Mouse (Mus musculus) erythroid progenitor cell, adult 5-6 weeks (primary cell): Measurements from ENCODE around the gene Ackr2. TPM values are rescaled to one million over a fixed set of nuclear protein-coding genes. Genes with fewer than 3 reads are reported as not detected.

ENCODE experiments used
- ATAC-seq: replicated peaks from 2 replicates; pipeline ENCODE4 v1.8.0; 2016; ENCODE audit warnings: moderate number of reproducible peaks, mild to moderate bottlenecking, moderate TSS enrichment, inconsistent platforms; ENCODE audit not compliant: poor library complexity, low FRiP score, severe bottlenecking
- total RNA-seq, 2 experiments: library from RNA; stranded (forward) in 1 of 2; stranded (reverse) in 1 of 2; fragments of 150-400 nt in 1 of 2; fragments of 186-747, 209-891 nt in 1 of 2; gene quantifications; 2 replicates each; pipeline versions ENCODE4 v1.2.3 to v1.2.4; 2015 to 2017; ENCODE audit warnings: low replicate concordance in 2 of 2

The Ackr2 gene
- not detected in 2 replicates for total RNA-seq (2015; ENCODE audit: low replicate concordance)
- not detected in 2 replicates for total RNA-seq (2017; ENCODE audit: low replicate concordance)

DNA sequence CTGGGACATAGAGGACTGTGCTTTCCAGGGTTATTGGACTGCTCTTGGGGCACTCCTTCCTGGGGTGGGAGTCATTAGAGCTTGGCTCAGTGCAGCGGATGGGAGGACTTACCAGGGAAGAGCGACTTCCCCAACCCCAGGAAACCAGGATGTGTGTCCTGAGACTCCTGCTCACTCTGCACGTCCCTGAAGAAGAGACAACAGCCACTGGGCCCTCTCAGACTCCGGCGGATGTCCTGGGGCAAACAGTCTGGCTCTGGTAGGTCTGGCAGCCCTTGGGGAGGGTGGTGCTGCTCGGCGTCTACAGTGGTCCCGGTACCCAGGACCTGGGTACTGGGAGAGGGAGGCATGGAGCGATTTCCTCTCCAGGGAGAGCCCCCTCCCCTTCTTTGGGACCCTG lies at the start of gene Ackr2:
Ackr2 (plus strand) TSS at position 111 of the 400 bp plus-strand sequence.
- no peak for ATAC-seq

GRCm38 (mm10) chr9:121854246-121854645 lies 43.9 kb upstream of the Ackr2 start:
- ATAC-seq, result no peak

DNA sequence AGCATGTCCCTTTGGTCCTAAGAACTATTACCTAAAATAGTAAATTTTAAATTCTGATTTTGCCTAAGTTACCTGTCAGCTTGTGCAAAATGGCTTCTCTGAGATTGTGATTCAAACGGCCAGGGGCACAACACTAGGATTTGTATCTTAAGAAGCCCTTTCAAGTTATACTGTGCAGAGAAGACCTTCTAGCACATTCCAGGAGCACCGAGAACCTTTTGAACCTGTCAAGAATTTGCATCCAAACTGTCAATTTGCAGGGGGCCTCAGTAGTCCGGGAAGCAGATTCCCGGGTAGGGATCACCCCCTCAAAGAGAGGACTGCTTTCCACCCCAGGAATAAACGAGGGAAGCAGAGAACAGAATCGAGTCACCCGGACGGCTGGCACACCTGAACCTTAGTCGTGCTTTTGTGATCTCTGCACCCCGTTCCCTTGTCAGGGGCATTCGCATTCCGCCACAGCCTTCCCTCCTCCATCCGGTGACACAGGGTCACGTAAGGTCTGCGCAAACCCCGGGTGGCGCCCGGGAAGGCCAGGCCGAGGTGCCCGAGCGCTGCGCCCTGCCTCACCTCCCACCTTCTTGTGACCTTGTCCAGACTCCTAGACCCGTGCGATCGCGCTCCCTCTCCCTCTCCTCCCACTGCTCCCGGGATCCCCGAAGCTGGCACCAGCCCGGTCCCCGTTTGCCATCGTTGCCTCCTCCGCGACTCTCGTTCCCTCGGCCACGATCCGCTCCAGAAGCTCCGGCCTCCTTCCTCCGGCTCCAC lies 41.3 kb upstream of the Ackr2 start:
- peak; percentile 50 for ATAC-seq

DNA sequence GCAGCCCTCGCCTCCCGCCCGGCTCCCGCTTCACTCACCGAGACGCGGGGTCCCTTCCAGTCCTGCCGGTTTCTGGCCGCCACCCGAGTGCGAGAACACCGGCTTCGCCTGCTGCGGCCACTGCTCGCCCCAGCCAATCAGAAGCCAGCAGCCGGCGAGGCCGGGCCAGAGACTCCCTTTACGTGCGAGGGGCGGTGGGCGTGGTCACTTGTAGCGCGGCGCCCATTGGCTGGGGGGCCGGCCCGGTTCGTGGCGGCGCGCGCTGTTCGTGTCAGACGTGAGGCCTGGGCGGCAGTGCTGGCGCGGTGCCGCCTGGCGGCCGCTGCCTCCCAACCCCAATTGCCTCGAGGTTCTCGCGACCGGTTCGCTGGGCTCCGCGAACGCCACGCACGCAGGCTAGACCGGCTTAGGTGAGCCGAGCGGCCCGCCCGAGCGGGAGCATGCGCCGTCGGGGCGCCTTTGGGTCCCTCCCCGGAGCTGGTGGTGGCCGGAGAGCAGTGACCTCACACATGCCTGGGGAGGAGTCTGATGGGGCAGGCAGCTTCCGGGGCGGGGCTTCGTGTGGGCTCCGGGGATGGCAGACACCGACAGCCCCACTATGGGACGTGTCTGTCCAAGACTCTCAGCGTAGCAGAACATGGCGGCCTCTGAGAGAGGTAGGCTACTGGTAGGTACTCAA lies 40.5 kb upstream of the Ackr2 start:
- peak; percentile 92 for ATAC-seq

GRCm38 (mm10) chr9:121858153-121858488 lies 40.0 kb upstream of the Ackr2 start, which contains the start of gene Higd1a:
Gene Higd1a (minus strand): TSS chr9:121858362.
- peak; percentile 28; the same call in 1 of the 2 replicates for ATAC-seq

DNA sequence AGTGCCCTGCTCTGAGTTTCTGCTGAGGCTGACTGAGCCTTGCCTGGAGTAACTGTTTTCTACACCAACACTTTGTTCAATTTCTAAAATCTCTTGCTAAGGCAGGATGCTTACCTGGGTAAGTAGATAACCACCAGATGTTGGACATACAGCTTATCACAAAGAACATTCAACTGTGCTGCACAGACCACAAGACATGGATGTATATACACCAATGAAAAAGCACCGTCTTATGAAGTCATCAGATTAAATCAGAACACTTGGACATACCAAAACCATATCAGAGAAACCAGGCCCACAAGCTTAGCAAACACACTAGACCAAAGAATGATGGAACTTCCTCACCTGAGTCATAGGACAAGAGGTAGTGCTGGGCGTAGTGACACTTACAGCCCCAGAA lies 38.8 kb upstream of the Ackr2 start:
- no peak for ATAC-seq

- no peak for ATAC-seq
Measured at GRCm38 (mm10) chr9:121860921-121861320, 37.2 kb upstream of the Ackr2 start.

DNA sequence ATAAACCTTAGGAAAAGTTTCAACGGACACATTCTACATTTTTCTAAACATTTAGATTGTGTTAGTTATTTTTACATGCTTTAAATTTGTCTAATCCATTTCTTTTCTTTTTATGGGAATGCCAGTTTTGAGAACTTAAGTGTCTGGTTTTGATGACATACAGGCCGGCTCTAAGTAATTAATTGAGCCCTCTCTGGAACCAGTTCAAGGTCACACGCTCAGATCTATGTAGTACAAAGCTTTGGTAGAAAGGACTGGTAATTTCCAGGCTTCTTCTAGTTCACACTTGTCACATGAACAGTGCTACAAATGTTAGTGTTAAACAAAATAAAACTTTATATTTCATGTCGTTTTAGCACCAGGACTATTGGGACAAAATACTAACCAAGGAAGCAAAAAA lies 33.3 kb upstream of the Ackr2 start:
- ATAC-seq, result no peak

- ATAC-seq, result no peak
Measured at GRCm38 (mm10) chr9:121865425-121866008, 32.6 kb upstream of the Ackr2 start.

DNA sequence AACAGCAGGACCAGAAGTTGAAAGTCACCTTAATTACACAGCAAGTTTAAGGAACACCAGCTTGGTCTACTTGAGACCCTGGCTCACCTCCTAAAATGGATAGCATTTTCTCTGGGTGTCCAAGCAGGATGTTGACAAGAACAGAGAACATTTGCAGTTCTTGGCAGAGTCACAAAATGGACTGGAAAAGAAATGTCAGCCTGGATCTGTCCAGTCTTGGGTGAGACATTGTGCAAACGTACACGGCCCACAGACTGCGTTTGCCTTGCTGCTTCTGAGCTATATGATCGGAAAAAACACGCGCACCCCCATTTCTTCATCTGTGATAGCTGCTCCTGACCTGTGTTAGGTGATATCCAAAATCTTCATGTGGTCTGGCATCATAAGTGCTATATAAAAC lies 30.5 kb upstream of the Ackr2 start:
- no peak for ATAC-seq

- no peak for ATAC-seq
Measured at GRCm38 (mm10) chr9:121868236-121868635, 29.9 kb upstream of the Ackr2 start.

DNA sequence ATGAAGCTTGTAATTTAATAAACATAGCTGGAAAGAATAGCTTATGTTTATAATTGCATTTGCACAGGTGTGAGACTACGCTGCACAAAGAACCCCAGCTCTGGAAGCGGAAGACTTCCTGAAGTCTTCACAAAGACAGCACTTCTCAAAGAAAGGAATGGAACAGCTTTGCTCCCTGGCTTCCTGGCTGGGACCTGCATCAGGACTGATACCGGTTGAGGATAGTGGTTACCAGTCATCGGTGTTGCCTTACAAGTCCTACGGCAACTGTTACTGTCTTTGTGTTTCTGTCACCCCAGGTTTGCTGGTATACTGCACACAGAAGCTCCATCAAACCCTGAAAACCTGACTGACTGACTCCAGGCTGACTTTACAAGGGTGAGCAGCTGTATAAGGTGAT lies 28.7 kb upstream of the Ackr2 start:
- no peak for ATAC-seq

GRCm38 (mm10) chr9:121869973-121870515 lies 28.1 kb upstream of the Ackr2 start:
- ATAC-seq, result no peak

DNA sequence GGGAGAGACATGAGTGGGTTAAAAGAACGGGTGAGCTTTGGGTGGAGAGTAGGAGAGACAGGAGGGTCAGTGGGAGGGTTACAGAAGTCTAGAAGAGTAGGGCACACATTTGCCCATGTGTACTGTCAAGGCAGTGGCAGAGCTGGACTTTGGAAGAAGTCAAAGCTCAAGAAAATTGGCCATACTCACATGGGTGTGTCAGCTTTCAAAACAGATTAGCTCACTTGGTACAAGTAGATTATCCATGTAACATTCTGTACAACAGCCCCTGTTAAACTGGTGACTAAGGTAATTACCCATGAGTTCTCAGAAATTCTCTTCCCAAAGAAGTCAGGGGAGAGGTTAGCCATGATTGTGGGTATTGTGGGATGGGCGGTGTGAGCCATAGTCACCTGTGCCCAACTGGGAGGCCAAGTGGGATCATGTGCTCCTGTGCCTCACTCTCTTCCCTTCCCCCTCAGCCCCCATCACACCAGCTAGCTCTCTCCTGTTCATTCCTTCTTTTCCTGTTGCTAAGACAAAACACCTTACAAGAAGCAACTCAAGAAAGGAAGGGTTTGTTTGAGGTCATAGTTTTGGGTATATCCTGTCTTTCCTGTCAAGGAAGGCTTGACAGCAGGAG lies 26.0 kb upstream of the Ackr2 start:
- ATAC-seq, result no peak

DNA sequence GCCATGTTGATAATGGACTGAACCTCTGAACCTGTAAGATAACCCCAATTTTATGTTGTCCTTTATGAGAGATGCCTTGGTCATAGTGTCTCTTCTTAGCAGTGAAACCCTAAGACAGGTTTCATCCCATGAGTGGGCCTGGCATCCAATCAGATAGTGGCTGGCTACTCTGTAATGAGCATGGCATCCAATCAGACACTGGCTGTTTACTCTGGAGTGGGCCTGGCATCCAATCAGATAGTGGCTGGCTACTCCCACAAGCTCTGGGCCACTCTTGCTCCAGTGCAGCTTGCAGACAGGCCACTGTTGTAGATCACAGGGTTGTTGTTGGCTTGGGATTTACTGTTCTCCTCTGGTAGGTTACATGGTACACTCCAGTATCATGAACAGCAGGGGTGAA lies 24.6 kb upstream of the Ackr2 start:
- no peak for ATAC-seq

GRCm38 (mm10) chr9:121877052-121877740 lies 21.0 kb upstream of the Ackr2 start:
- ATAC-seq, result peak; percentile 71

DNA sequence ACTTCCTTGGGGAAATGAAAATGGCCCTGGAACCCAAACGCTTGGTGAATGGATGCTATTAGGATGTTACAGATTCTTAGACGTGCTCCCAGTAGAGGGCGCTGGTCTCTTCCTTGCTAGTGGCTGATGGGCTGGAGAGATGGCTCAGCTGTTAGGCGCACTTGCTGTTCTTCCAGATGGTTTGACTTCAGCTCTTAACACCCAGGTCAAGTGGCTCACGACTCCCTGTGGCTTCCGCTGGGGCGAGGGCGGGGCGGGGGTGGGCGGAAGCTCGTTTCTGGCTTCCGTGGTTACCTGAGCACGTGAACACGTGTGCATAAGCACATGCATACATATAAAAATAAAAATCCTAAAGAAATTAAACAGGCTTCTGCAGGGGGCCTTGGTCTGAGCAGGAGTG lies 17.3 kb upstream of the Ackr2 start:
- no peak for ATAC-seq

DNA sequence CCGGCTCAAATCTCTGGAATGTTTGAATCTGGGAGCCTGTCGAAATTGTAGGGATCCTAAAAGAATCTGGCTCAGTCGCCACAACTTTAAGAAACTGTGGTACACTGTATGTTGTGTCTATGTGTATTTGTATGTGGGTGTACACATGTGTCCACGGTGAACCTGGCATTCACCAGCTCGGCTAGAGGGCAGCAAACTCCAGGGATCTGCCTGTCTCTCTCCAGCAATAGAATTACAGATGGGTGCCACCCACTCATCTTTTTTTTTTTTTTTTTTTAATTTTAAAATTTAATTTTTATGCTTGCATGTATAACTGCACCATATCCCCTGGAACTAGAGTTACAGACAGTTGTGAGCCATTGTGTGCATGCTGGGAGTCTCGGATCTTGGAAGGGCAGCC lies 16.9 kb upstream of the Ackr2 start:
- no peak for ATAC-seq

GRCm38 (mm10) chr9:121882015-121882457 lies 16.1 kb upstream of the Ackr2 start:
- ATAC-seq, result no peak
